Mouse (Mus musculus) liver, adult (tissue): ENCODE results near the gene Borcs5.

Experiments
- GATA4 ChIP-seq: IDR thresholded peaks from 2 replicates; pipeline ENCODE4 v1.6.1; 2014; ENCODE audit warnings: mild to moderate bottlenecking, low read length; ENCODE audit not compliant: insufficient replicate concordance

Gene Borcs5

GRCm38 (mm10) chr6:134717886-134718667 lies 78.8 kb downstream of the Borcs5 start:
- TF ChIP-seq GATA4: no peak

GRCm38 (mm10) chr6:134718668-134719065 lies 79.4 kb downstream of the Borcs5 start:
- TF ChIP-seq GATA4: no peak

DNA sequence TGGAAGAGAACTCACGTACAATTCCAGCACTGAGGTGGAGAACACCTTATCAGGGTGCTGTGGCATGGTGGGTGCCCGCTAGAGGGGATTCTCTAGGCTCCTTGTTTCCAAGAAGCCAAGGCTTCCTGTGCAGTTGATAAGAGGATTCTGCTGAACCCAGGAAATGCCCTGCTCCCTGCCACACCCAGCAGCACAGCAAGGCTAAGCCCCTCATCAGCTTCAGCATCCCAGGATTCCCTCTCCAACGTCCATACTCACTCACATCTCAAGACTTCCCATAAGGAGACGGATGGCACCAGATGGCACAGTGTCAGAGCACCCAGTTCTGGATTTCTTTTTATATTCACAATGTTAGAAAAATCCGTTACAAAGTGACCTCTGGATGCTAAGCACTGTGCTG lies 79.8 kb downstream of the Borcs5 start:
- no peak for TF ChIP-seq GATA4

DNA sequence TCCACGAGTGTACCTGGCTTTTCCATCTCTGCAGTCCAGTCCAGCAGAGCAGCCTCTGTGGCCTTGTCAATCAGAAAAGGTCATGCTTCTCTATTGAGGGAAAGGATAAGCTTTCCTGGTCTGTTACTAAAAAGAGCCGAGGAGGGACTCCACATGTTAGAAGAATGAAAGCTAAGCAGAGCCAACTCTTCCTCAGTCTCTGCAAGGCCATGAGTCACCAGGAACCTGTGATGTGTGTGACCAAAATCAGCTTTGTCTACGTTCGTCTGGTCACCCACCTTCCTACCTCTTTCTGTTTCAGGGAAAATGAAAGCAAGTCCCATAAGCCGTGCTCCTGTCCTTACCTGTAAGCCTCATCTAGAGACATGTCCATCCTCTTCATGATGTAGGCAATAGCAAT lies 80.8 kb downstream of the Borcs5 start:
- TF ChIP-seq GATA4: no peak

GRCm38 (mm10) chr6:134721729-134722269 lies 82.5 kb downstream of the Borcs5 start:
- no peak for TF ChIP-seq GATA4

GRCm38 (mm10) chr6:134722906-134723305 lies 83.6 kb downstream of the Borcs5 start:
- no peak for TF ChIP-seq GATA4

GRCm38 (mm10) chr6:134723326-134723725 lies 84.0 kb downstream of the Borcs5 start:
- no peak for TF ChIP-seq GATA4

GRCm38 (mm10) chr6:134723833-134724553 lies 84.7 kb downstream of the Borcs5 start:
- TF ChIP-seq GATA4: peak; percentile 93

- no peak for TF ChIP-seq GATA4
Measured at GRCm38 (mm10) chr6:134725406-134725805, 86.1 kb downstream of the Borcs5 start.

DNA sequence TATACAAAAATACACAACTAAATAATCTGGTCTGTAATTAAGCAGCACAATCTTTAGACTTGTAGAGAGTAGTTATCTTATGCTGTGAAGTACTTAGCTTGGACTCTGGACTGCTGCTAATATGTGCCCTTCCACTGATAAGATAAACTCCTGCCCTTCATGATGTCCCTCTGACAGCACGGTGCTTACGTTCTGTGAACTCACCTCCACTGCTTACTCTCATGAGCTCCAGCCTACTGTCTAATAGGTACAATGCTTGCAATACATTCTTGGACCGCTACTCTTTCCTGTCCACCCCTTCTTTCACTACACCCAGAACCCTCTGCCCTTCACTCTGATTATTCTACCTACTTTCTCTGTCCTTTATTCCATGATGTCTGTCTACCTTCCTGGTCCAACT lies 91.7 kb downstream of the Borcs5 start:
- TF ChIP-seq GATA4: peak; percentile 98

GRCm38 (mm10) chr6:134732813-134733212 lies 93.5 kb downstream of the Borcs5 start:
- TF ChIP-seq GATA4: no peak

GRCm38 (mm10) chr6:134733800-134734221 lies 94.5 kb downstream of the Borcs5 start:
- TF ChIP-seq GATA4: no peak

- no peak for TF ChIP-seq GATA4
Measured at GRCm38 (mm10) chr6:134736853-134737252, 97.5 kb downstream of the Borcs5 start.

- TF ChIP-seq GATA4: no peak
Measured at GRCm38 (mm10) chr6:134743568-134743967, 104.3 kb downstream of the Borcs5 start.

DNA sequence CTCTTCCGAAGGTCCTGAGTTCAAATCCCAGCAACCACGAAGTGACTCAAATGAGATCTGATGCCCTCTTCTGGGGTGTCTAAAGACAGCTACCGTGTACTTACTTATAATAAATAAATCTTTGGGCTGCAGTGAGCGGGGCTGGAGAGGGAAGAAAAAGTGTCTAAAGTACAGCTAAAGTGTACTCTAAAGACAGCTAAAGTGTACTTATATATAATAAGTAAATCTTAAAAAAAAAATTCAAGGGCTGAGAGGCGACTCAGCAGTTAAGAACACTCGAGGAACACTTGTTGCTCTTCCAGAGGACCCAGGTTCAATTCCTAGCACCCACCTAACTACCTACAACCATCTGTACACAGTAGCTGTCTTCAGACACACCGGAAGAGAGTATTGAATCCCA lies 106.6 kb downstream of the Borcs5 start:
- TF ChIP-seq GATA4: no peak

DNA sequence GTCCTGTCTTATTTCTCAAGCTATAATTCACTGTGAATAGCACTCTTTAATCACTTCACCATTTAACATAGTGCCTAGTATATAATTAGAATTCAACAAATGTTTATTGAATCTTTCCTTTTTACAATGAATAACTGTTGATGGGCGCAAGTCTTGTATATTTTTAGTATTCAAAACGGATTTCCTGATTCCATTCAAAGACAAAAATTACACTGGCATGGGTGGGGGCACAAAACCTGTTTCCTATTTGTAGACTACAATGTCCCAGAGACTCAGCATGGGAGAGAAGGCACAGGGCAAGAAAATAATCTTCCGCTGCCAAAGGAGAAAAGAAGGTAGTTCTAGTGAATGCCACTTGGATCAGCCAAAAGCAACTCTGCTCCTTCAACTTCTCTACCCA lies 108.8 kb downstream of the Borcs5 start:
- no peak for TF ChIP-seq GATA4
